Mouse (Mus musculus) hindbrain, embryonic 11.5 days (tissue): ENCODE measurements around the gene Zbtb46. TPM values are rescaled to one million over a fixed set of nuclear protein-coding genes. Genes with fewer than 3 reads are reported as not detected.
"Not testable (repeated sequence)": the region's sequence is repeated elsewhere in the genome, so short reads cannot be mapped to it uniquely, and the experiment has no call there.

Experiments used
- ATAC-seq: fragments of 200-750 bp; cut with Nextera tagmentation; 2 replicates; pipeline ENCODE4 v1.8.0; 2017; ENCODE audit warnings: mild to moderate bottlenecking, moderate TSS enrichment, moderate library complexity; ENCODE audit not compliant: low FRiP score
- DNase-seq: peaks from one replicate; pipeline ENCODE4 v3.0.0-alpha.2; 2015; ENCODE audit warnings: low spot score
- H3K27ac ChIP-seq: fragments of 300-500 bp; sonication (generic); 2 replicates; pipeline ENCODE4 v1.5.1; 2014; ENCODE audit warnings: mild to moderate bottlenecking, low read depth, low read length
- H3K27me3 ChIP-seq: fragments of 300-500 bp; sonication (generic); 2 replicates; pipeline ENCODE4 v1.6.1; 2014; ENCODE audit warnings: mild to moderate bottlenecking, low read length, moderate library complexity, mixed read lengths; ENCODE audit not compliant: control insufficient read depth, insufficient read depth
- H3K36me3 ChIP-seq: fragments of 300-500 bp; sonication (generic); 2 replicates; pipeline ENCODE4 v1.6.1; 2014; ENCODE audit warnings: mild to moderate bottlenecking, low read length, moderate library complexity, mixed read lengths; ENCODE audit not compliant: control insufficient read depth, insufficient read depth
- H3K4me1 ChIP-seq: fragments of 300-500 bp; sonication (generic); replicated peaks from 2 replicates; pipeline ENCODE4 v1.6.1; 2014; ENCODE audit warnings: low read length, mixed read lengths; ENCODE audit not compliant: control insufficient read depth, insufficient read depth
- H3K4me2 ChIP-seq: fragments of 300-500 bp; sonication (generic); replicated peaks from 2 replicates; pipeline ENCODE4 v1.6.1; 2014; ENCODE audit warnings: mild to moderate bottlenecking, low read depth, low read length
- H3K4me3 ChIP-seq: fragments of 300-500 bp; sonication (generic); 2 replicates; pipeline ENCODE4 v1.5.1; 2014; ENCODE audit warnings: low read depth, low read length
- H3K9ac ChIP-seq: fragments of 300-500 bp; sonication (generic); 2 replicates; pipeline ENCODE4 v1.6.1; 2014; ENCODE audit warnings: low read depth, low read length
- H3K9me3 ChIP-seq: fragments of 300-500 bp; sonication (generic); 2 replicates; pipeline ENCODE4 v1.6.1; 2016; ENCODE audit warnings: low read length; ENCODE audit not compliant: control insufficient read depth
- WGBS: fragments of 180-500 bp; shearing (Covaris S2); extraction: QIAGEN DNeasy Blood & Tissue Kit; methylation state at CpG from one replicate; pipeline ENCODE4 v1.1.7; 2014; 5-methylcytosine and 5-hydroxymethylcytosine counted together
- polyA plus RNA-seq: library from polyadenylated mRNA; unstranded; fragments of >200 nt; fragmentation: Nextera tagmentation; extraction: Ambion mirVana; gene quantifications from 2 replicates; pipeline ENCODE4 v1.2.1, GENCODE M21; 2014

The Zbtb46 gene
- polyA plus RNA-seq, result 15.6 and 17.2 TPM in 2 replicates

DNA sequence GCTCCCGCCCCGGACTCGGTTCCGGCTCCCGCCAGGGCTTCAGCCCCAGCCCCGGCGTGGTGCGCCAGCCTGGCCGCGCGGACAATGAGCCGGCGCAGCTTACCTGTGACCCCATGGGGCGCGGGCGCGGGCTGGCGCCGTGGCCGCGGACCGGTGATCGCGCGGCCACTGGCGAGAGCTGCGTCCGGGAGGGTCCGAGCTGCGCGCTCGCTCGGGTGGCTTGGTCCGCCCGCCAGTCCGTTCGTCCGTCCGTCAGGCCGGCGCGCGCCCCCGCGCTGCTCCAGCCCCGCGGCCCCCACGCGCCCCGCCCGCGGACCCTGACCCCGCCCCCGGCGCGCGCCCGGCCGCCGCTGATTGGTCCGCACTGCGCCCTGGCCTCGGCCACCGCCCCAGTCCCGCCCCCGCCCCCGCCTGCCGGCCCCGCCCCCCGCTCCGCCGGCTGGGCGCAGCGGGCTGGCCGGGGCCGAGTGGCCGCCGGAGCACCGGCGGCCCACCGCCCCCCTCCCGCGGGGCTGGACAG, at the start of gene Zbtb46:
Gene Zbtb46, minus strand, starts transcription at position 274 of the 520 bp plus-strand sequence.
- H3K4me2 ChIP-seq, result peak within 1 kb of the TSS; percentile 99
- WGBS, result 2% methylated on average over 37 of the region's 83 CpGs
- H3K36me3 ChIP-seq, result no peaks in the 10 kb centered on the region
- peak; percentile 89 for DNase-seq
- ATAC-seq, result peak; percentile 95
- peak within 1 kb of the TSS; percentile 99 for H3K4me3 ChIP-seq
- H3K4me1 ChIP-seq, result no peaks in the 10 kb centered on the region
- H3K27ac ChIP-seq, result peak within 1 kb of the TSS; percentile 85
- H3K27me3 ChIP-seq, result no peaks in the 10 kb centered on the region
- H3K9ac ChIP-seq, result peak within 1 kb of the TSS; percentile 84
- H3K9me3 ChIP-seq, result no peaks in the 10 kb centered on the region

DNA sequence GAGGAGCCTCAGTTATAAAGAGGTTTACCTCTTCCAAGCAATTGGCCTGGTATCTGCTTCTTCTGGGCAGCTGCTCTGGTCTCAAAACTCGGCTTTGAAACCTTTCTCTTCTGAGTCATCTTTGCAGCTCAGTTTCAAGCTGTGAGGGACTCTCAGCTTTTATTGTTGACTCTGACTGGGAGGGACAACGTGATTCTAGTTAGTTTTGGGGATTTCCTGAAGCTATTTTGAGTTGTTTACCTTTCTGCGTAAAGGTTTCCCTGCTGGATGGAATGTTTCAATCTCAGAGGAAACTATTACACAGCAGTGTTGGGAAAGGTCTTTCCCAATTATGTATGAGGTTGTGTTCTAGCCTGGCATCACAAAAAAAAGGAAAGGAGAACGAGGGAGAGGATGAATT, 39.4 kb upstream of the Zbtb46 start:
- ATAC-seq (no peak), DNase-seq (no peak)
- no peak overlapping the region for H3K9ac ChIP-seq
- WGBS, result 77% methylated on average over 4 of the region's 4 CpGs
- no peak overlapping the region for H3K4me3 ChIP-seq
- peaks cover 3% of the 10 kb centered on the region; the same call in 1 of the 2 replicates for H3K36me3 ChIP-seq
- no peaks in the 10 kb centered on the region; the same call in 1 of the 2 replicates for H3K4me1 ChIP-seq
- no peak overlapping the region for H3K27ac ChIP-seq
- H3K9me3 ChIP-seq, result no peaks in the 10 kb centered on the region
- H3K27me3 ChIP-seq, result no peaks in the 10 kb centered on the region
- H3K4me2 ChIP-seq, result no peak overlapping the region

DNA sequence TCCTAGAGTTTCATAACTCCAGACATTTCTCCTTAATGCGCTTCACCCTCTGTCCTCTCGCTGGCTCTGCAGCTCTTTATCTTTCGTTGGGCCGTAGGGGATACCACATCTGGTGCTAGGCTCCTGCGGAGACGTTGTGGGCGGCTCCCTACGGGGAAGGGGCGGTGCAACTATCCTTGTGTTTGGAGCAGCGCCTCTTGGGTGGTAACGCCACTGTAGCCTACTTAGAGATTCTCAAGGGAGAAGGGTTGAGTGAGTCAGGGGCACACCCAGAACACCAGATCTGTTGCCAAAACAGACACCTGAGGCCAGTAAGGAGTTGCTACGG, 38.3 kb upstream of the Zbtb46 start:
- no peaks in the 10 kb centered on the region for H3K27me3 ChIP-seq
- H3K4me3 ChIP-seq, result peak overlapping the region; percentile 97
- peak overlapping the region; percentile 97 for H3K9ac ChIP-seq
- peak overlapping the region; percentile 86 for H3K27ac ChIP-seq
- no peaks in the 10 kb centered on the region for H3K9me3 ChIP-seq
- DNase-seq (peak; percentile 52), ATAC-seq (peak; percentile 36; the same call in 1 of the 2 replicates)
- WGBS, result under 1% methylated on average over 12 of the region's 12 CpGs
- H3K4me2 ChIP-seq, result peak overlapping the region; percentile 94
- peaks cover 3% of the 10 kb centered on the region; the same call in 1 of the 2 replicates for H3K36me3 ChIP-seq
- no peaks in the 10 kb centered on the region; the same call in 1 of the 2 replicates for H3K4me1 ChIP-seq

DNA sequence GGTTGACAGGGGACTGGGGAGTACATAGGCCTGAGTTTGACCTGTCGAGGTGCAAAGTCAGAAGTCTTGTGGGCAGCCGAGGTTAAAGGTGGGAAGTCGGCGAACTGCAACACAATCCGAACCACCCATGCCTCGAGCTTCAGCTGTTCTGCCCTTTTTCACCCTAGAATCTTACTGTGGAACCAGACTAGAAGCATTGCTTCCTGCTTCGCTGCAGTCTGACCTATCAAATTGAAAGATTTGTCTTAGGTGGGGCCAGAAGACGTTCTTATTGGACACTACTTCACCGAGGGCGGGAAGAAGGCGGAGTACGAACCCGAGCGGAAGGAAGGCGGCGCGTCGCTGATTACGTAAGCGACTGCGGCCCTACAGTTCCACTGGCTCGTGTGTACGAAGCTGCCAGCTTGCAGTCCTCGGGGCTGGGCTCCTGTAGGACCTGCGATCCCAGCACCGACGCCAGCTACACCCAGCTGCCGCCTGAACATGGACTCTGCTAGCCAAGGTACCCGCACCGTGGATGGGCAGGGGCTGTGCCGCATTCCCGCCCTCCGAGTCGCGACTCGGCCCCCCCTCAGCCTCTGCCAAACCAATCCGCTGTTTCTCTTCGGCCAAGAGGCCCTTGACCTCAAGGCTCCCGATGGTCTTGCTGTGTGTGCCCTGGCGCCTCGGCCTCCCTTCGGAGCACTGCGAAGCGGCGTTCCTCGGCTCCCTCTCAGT, 37.8 kb upstream of the Zbtb46 start, which contains the start of gene Tpd52l2:
Gene Tpd52l2, plus strand, starts transcription at position 312 of the 717 bp plus-strand sequence.
- Histone ChIP-seq H3K9ac (peak within 1 kb of the TSS; percentile 97), H3K4me1 (no peaks in the 10 kb centered on the region; the same call in 1 of the 2 replicates), H3K27me3 (no peaks in the 10 kb centered on the region), H3K4me3 (peak within 1 kb of the TSS; percentile 97), H3K27ac (peak within 1 kb of the TSS; percentile 86), H3K9me3 (no peaks in the 10 kb centered on the region), H3K36me3 (peaks cover 3% of the 10 kb centered on the region; the same call in 1 of the 2 replicates), H3K4me2 (peak within 1 kb of the TSS; percentile 94)
- WGBS, result under 1% methylated on average over 45 of the region's 46 CpGs
- peak; percentile 95 for DNase-seq
- ATAC-seq, result peak; percentile 97

DNA sequence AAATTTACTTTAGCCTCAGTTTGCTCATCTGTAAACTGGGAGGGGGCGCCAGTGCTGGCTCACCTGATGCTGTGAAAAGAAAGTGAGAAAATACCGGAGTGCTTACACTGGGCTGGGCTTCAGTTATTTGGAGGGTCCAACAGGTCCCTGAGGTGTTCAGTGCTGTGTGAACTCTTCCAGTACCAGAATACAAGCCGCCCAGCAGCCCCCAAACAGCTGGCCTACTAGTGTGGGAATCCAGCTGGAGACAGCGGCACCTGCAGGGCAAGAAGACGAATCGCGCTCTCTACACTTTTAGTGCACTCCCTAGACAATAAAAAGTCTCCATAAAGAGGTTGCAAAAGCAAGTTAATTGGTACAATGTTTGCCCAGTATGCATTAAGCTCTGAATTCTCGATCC, 37.1 kb upstream of the Zbtb46 start:
- DNase-seq (peak; percentile 77), ATAC-seq (peak; percentile 59)
- peak overlapping the region; percentile 55; the same call in 1 of the 2 replicates for H3K27ac ChIP-seq
- peaks cover 2% of the 10 kb centered on the region; the same call in 1 of the 2 replicates for H3K36me3 ChIP-seq
- H3K4me2 ChIP-seq, result peak overlapping the region; percentile 48
- no peaks in the 10 kb centered on the region; the same call in 1 of the 2 replicates for H3K4me1 ChIP-seq
- H3K9me3 ChIP-seq, result no peaks in the 10 kb centered on the region
- H3K4me3 ChIP-seq, result peak overlapping the region; percentile 97
- 12% methylated on average over 8 of the region's 8 CpGs for WGBS
- H3K27me3 ChIP-seq, result no peaks in the 10 kb centered on the region
- peak overlapping the region; percentile 21; the same call in 1 of the 2 replicates for H3K9ac ChIP-seq

DNA sequence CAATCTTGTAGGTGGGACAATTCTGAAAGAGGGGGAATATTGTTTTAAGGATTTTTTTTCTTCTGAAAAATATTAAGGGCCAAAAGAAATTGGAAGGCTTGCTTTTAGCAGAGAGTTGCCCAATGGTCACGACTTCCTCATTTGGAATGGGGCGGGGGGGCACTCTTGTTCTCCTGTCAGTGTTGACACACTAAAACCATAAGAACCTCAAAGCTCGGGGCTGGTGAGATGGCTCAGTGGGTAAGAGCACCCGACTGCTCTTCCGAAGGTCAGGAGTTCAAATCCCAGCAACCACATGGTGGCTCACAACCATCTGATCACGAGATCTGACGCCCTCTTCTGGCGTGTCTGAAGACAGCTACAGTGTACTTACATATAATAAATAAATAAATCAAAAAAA, 36.6 kb upstream of the Zbtb46 start:
- not testable (repeated sequence) for H3K4me3 ChIP-seq, H3K9me3 ChIP-seq, H3K4me2 ChIP-seq, H3K4me1 ChIP-seq, H3K9ac ChIP-seq, H3K27me3 ChIP-seq, ATAC-seq, DNase-seq, H3K36me3 ChIP-seq, H3K27ac ChIP-seq
- WGBS, result 66% methylated on average over 8 of the region's 8 CpGs

DNA sequence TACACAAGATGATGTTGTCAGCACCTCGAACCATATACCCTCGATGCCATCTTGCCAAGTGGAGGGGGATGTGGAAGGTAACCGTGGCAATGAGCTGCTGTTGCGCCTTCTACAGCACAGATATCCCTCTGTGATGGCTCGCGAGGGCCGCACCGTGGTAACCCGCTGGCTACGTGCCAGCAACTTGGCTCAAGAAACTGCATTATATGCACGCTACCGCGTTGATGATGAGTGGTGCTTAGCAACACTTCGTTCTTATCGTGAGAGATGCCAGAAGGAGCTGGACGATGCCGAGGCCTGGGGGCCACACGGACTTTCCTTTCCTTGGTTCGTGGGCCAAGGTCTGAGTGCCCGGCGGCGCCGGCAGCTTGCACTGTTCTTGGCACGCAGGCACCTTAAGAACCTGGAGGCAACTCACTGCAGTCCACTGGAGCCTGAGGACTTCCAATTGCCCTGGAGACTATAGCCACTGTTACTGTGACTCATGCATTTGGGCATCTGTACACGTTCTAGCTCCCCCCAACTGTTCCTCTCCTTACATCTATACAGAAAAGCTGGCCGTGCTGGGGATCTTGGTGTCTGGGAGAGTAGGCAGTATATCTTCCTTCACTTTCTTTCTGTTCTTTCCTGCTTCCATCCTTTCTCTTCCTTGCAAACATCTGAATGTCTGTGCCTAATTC, 35.2 kb upstream of the Zbtb46 start:
- 82% methylated on average over 26 of the region's 26 CpGs for WGBS

DNA sequence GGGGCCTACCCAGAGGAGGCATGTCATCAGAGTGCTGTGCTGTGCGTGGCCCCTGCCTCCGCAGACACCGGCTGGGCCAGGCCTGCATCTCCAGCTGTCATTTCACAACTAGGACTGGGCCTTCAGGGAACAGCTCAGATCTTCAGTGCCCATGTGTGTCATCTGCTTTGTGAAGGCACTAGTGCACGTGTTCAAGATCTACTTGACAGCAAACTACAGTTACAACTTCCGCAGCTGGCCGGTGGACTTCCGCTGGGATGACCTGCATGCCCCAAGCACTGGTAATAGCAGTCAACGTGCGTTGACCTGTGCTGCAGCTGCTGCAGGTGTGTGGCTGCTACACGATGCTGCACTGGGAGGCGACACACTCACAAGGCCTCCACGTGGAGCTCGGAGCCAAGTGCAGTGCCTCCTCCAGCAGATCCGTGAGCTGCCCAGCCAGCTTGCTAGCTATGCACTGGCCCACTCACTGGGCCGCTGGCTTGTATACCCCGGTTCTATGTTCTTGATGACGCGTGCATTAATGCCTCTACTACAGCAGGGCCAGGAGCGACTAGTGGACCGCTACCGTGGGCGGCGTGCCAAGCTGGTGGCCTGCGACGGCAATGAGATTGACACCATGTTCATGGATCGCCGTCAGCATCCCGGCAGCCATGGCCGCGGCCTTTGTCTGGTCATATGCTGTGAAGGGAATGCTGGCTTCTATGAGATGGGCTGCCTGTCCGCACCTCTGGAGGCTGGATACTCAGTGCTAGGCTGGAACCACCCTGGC, 34.1 kb upstream of the Zbtb46 start, which contains the start of gene Abhd16b:
Gene Abhd16b, plus strand, starts transcription at position 51 of the 772 bp plus-strand sequence.
- no peak for ATAC-seq
- Histone ChIP-seq H3K27me3 (no peaks in the 10 kb centered on the region), H3K4me2 (no peak within 1 kb of the TSS), H3K27ac (no peak within 1 kb of the TSS), H3K36me3 (no peaks in the 10 kb centered on the region), H3K4me3 (no peak within 1 kb of the TSS), H3K4me1 (no peaks in the 10 kb centered on the region; the same call in 1 of the 2 replicates), H3K9ac (no peak within 1 kb of the TSS), H3K9me3 (no peaks in the 10 kb centered on the region)
- 84% methylated on average over 31 of the region's 31 CpGs for WGBS
- DNase-seq, result no peak

More for the DNA sequence above, 35.2 kb upstream of the Zbtb46 start:
- ATAC-seq (no peak), DNase-seq (no peak)
- H3K9ac ChIP-seq, result no peak overlapping the region
- H3K4me3 ChIP-seq, result no peak overlapping the region
- H3K27me3 ChIP-seq, result no peaks in the 10 kb centered on the region
- no peaks in the 10 kb centered on the region; the same call in 1 of the 2 replicates for H3K4me1 ChIP-seq
- no peaks in the 10 kb centered on the region; the same call in 1 of the 2 replicates for H3K36me3 ChIP-seq
- no peak overlapping the region for H3K4me2 ChIP-seq
- H3K9me3 ChIP-seq, result no peaks in the 10 kb centered on the region
- H3K27ac ChIP-seq, result no peak overlapping the region
